Mouse (Mus musculus) central nervous system, embryonic 11.5 days (tissue): ENCODE data around the gene Ndufa4l2. TPM values are rescaled to one million over a fixed set of nuclear protein-coding genes. Genes with fewer than 3 reads are reported as not detected.

Experiments used
- polyA plus RNA-seq: library from polyadenylated mRNA; depleted of rRNA; stranded (reverse); fragments of >200 nt; gene quantifications from 2 replicates; pipeline ENCODE4 v1.2.3, GENCODE M21; 2012; rRNA removed

Ndufa4l2 gene
- 4.2 and 4.5 TPM in 2 replicates for polyA plus RNA-seq

DNA sequence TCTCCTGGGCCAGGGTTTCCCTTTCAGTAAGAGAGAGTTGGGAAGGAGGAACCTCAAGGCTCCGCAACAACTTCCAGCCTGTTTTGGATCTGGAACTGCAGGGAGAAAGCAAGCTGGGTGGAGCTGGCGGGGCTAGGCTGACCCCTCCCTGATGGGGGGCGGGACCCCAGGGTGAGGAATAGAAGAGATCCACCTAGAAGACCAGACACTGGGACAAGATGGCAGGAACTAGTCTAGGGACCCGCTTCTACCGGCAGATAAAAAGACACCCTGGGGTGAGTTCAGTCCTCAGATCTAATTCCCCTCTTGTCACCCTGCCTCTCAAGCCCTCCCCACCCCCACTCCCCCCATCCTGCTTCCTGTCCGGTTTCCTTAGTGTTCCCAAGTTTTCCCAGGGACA is at the start of gene Ndufa4l2:
Gene Ndufa4l2 (plus strand): TSS at position 204 of the 400 bp plus-strand sequence.

DNA sequence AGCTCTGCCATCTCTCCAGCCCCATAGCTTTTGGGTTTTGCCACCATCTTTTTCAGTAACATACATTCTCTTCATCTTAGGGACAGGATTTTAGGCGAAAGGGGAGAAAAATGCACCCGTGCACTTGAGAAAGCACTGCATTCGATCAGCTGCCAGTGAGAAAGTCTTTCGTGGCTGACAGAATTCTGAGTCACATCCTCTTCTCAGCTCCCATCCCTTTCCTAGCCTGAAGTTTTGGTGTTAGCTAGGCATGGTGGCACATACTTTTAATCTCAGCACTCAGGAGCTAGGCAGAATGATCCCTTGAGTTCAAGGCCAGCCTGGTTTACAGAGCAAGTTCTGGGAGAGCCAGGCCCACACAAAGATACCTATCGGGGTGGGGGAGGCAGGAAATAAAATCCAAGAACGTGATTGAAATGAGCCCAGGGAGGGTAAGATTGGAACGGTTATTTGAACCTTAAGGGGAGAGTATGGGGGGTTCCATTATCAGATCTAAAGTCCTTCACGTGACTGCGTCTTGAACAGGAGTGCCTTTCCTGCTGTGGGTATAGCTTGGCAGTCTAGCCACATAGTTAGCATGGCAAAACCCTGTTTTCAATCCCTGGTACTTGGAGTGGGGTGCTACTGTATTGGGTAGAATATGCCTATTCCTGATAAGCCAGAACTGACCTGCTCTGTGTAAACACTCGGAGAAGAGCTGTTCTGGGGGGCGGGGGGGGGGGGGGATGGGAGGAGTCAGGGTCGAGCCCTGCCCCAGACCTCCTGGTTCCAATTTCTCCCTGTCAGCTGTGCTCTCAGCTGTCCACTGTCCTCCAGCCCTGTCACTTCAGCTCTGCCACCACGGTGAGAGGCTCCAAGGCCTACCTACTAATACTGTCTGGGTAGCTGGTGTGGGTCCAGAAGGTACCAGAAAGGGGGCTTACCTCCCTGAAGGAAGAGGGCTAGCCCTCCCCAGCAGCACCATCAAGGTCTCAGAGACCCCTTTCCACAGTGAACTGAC is 13.6 kb upstream of the Ndufa4l2 start, which contains the start of gene Stac3:
Gene Stac3 (plus strand): TSS at position 793 of the 1,000 bp plus-strand sequence.

GRCm38 (mm10) chr10:127522088-127522581 is 7.4 kb downstream of the Ndufa4l2 start, which contains the start of gene Shmt2:
Shmt2 (minus strand) TSS chr10:127522444.

GRCm38 (mm10) chr10:127534036-127534928 is 19.5 kb downstream of the Ndufa4l2 start, which contains the start of gene Nxph4:
Nxph4 (minus strand) TSS chr10:127534559.

Other genes with a start within 250 kb of the Ndufa4l2 start
- 190 and 214 TPM in 2 replicates for gene Dctn2, start 248.6 kb upstream of the Ndufa4l2 start, polyA plus RNA-seq
- gene Mbd6, start 225.9 kb upstream of the Ndufa4l2 start, polyA plus RNA-seq: 46.5 and 56.0 TPM in 2 replicates
- gene Mars, start 203.2 kb upstream of the Ndufa4l2 start, polyA plus RNA-seq: 90.4 and 101 TPM in 2 replicates
- gene Arhgap9, start 193.0 kb upstream of the Ndufa4l2 start, polyA plus RNA-seq: 2.0 and 2.3 TPM in 2 replicates
- 26.1 and 42.2 TPM in 2 replicates for gene Gli1, start 173.0 kb upstream of the Ndufa4l2 start, polyA plus RNA-seq
- gene Inhbe, start 160.6 kb upstream of the Ndufa4l2 start, polyA plus RNA-seq: 0.01 TPM in 1 of 2 replicates, not detected in the other
- gene Inhbc, start 144.5 kb upstream of the Ndufa4l2 start, polyA plus RNA-seq: 0.05 and 0.09 TPM in 2 replicates
- gene R3hdm2, start 134.6 kb upstream of the Ndufa4l2 start, polyA plus RNA-seq: 33.5 and 48.3 TPM in 2 replicates
- gene Stac3, start 13.3 kb upstream of the Ndufa4l2 start, polyA plus RNA-seq: 7.8 and 12.2 TPM in 2 replicates
- gene Shmt2, start 7.5 kb downstream of the Ndufa4l2 start, polyA plus RNA-seq: 94.7 and 99.4 TPM in 2 replicates
- gene Nxph4, start 19.6 kb downstream of the Ndufa4l2 start, polyA plus RNA-seq: 10.4 and 12.6 TPM in 2 replicates
- 129 and 151 TPM in 2 replicates for gene Lrp1, start 106.2 kb downstream of the Ndufa4l2 start, polyA plus RNA-seq
- 8.9 and 12.3 TPM in 2 replicates for gene Stat6, start 128.0 kb downstream of the Ndufa4l2 start, polyA plus RNA-seq
- gene Nemp1, start 151.9 kb downstream of the Ndufa4l2 start, polyA plus RNA-seq: 12.5 and 14.6 TPM in 2 replicates
- gene Nab2, start 153.6 kb downstream of the Ndufa4l2 start, polyA plus RNA-seq: 16.4 and 26.1 TPM in 2 replicates
- 2.7 and 4.1 TPM in 2 replicates for gene Myo1a, start 190.2 kb downstream of the Ndufa4l2 start, polyA plus RNA-seq
- 1.9 and 8.4 TPM in 2 replicates for gene Tac2, start 209.5 kb downstream of the Ndufa4l2 start, polyA plus RNA-seq
- gene Zbtb39, start 224.6 kb downstream of the Ndufa4l2 start, polyA plus RNA-seq: 17.2 and 19.3 TPM in 2 replicates
- 0.74 and 1.6 TPM in 2 replicates for gene Gpr182, start 236.8 kb downstream of the Ndufa4l2 start, polyA plus RNA-seq
- gene Rdh1, start 244.8 kb downstream of the Ndufa4l2 start, polyA plus RNA-seq: 0.06 and 0.11 TPM in 2 replicates
- 0.21 TPM in 1 of 2 replicates, not detected in the other for gene Rdh16f1, start 244.8 kb downstream of the Ndufa4l2 start, polyA plus RNA-seq